Comparison of ENCODE assay signal across 19 mouse cellular contexts in genomic region chr19:33282985-33283384, GRCm38 (mm10).
DNase-seq lines count a peak whose midpoint lies in the region; ATAC-seq and TF ChIP-seq lines count a peak whose summit lies in the region.
"Had no signal": no experiment of that assay in that cellular context is flagged by ENCODE, and none has a peak within 500 bp of the region (broad histone marks: within the 10 kb centered on the region; RNA-seq: fewer than 3 reads in every experiment).

No protein-coding gene starts in this region.

- H3K27ac ChIP-seq in layer of hippocampus, adult 2 months, result no peak overlapping the region
- H3K27ac ChIP-seq in forebrain, embryonic 11.5 days (ENCODE audit: low read depth, low read length), result no peak overlapping the region
- H3K27ac ChIP-seq: liver, embryonic 15.5 days; midbrain, embryonic 12.5 days had no signal

- H3K4me1 ChIP-seq in forebrain, embryonic 11.5 days (replicated peaks; ENCODE audit: control insufficient read depth, insufficient read depth, low read length), result no peaks in the 10 kb centered on the region
- H3K4me1 ChIP-seq: heart, embryonic 12.5 days; liver, embryonic 15.5 days; midbrain, embryonic 12.5 days had no signal

- no peaks in the 10 kb centered on the region for H3K36me3 ChIP-seq in forebrain, embryonic 11.5 days (ENCODE audit: control insufficient read depth, insufficient read depth, low read length)
- H3K36me3 ChIP-seq: G1E; heart, embryonic 12.5 days; liver, embryonic 15.5 days; midbrain, embryonic 12.5 days had no signal

- peak; percentile 45 for TF ChIP-seq CTCF in layer of hippocampus, adult 2 months (conservative IDR thresholded peaks at IDR 0.05)

- H3K4me2 ChIP-seq in forebrain, embryonic 11.5 days (ENCODE audit: low read depth, low read length, severe bottlenecking), result no peak overlapping the region
- H3K4me2 ChIP-seq: heart, embryonic 12.5 days; liver, embryonic 15.5 days; midbrain, embryonic 12.5 days had no signal

- DNase-seq in CD4-positive, CD25-positive, alpha-beta regulatory T cell, adult 2 months (ENCODE audit: low read depth, low spot score), result peak; percentile 3
- DNase-seq in layer of hippocampus, adult 2 months (ENCODE audit: low spot score in 2 of 2), result no peak
- DNase-seq in layer of hippocampus, postnatal 10 days (ENCODE audit: low spot score in 2 of 2), result no peak
- peak; percentile 27 for DNase-seq in thymus, postnatal 0 days (ENCODE audit: low spot score)
- DNase-seq in thymus, postnatal 14 days, result no peak
- no peak for DNase-seq in forebrain, embryonic 11.5 days (ENCODE audit: low spot score)
- DNase-seq in ovary, postnatal 10 days (ENCODE audit: low spot score), result no peak
- DNase-seq: adrenal gland, adult 8-10 months; cerebellum, postnatal 14 days; kidney, adult 9 months; layer of hippocampus, postnatal 36 days; lung, postnatal 4 days; thymus, postnatal 25 days had no signal

- no peak overlapping the region for H3K4me3 ChIP-seq in layer of hippocampus, adult 2 months
- no peak overlapping the region for H3K4me3 ChIP-seq in forebrain, embryonic 11.5 days (ENCODE audit: low read depth, low read length)
- H3K4me3 ChIP-seq: heart, embryonic 12.5 days; liver, embryonic 15.5 days; midbrain, embryonic 12.5 days had no signal

- ATAC-seq in CD4-positive, CD25-positive, alpha-beta regulatory T cell, adult 4 months, result no peak
- no peak for ATAC-seq in forebrain, embryonic 11.5 days (replicated peaks; ENCODE audit: low FRiP score)
- ATAC-seq: forebrain, embryonic 14.5 days had no signal

- no peaks in the 10 kb centered on the region for H3K9me3 ChIP-seq in forebrain, embryonic 11.5 days (ENCODE audit: control insufficient read depth, low read length)
- H3K9me3 ChIP-seq: G1E; heart, embryonic 12.5 days; liver, embryonic 15.5 days; midbrain, embryonic 12.5 days had no signal

- WGBS in forebrain, embryonic 11.5 days, result 65% methylated on average over 3 of the region's 3 CpGs

- no peak overlapping the region for H3K9ac ChIP-seq in forebrain, embryonic 11.5 days (ENCODE audit: low read length)
- H3K9ac ChIP-seq: heart, embryonic 12.5 days; liver, embryonic 15.5 days; midbrain, embryonic 12.5 days had no signal

- no peaks in the 10 kb centered on the region for H3K27me3 ChIP-seq in forebrain, embryonic 11.5 days (ENCODE audit: control insufficient read depth, insufficient read depth, low read length)
- H3K27me3 ChIP-seq: heart, embryonic 12.5 days; liver, embryonic 15.5 days; midbrain, embryonic 12.5 days had no signal

Comparison
In these comparisons a context has a peak if more than half of its experiments do, and no peak if none do; other contexts are left out.
1. DNase-seq: peak in CD4-positive, CD25-positive, alpha-beta regulatory T cell, adult 2 months (single experiment) and thymus, postnatal 0 days (single experiment); none in layer of hippocampus, adult 2 months (0 of 2), layer of hippocampus, postnatal 10 days (0 of 2), thymus, postnatal 14 days (single experiment), forebrain, embryonic 11.5 days (single experiment) and ovary, postnatal 10 days (single experiment).